Mouse (Mus musculus) layer of hippocampus, postnatal 25 days (tissue): ENCODE results near the gene Zfp821. TPM values are rescaled to one million over a fixed set of nuclear protein-coding genes. Genes with fewer than 3 reads are reported as not detected.
A peak's percentile ranks its signal among the peaks of the same experiment; 100 is the strongest.
"Not testable (repeated sequence)": the region's sequence is repeated elsewhere in the genome, so short reads cannot be mapped to it uniquely, and the experiment has no call there.

Source experiments
- DNase-seq, 2 experiments: peaks; one replicate each; pipeline ENCODE4 v3.0.0; 2022; ENCODE audit warnings: mixed read lengths in 2 of 2, low spot score in 1 of 2; ENCODE audit errors: extremely low spot score in 1 of 2
- total RNA-seq, 2 experiments: library from RNA; stranded (reverse); gene quantifications; 2 replicates each; pipeline ENCODE4 v1.2.3; 2021

The Zfp821 gene
- total RNA-seq, 2 experiments from 2014 or later = 45.3 to 47.3 TPM

GRCm38 (mm10) chr8:109707921-109708320 is 2.6 kb downstream of the Zfp821 start:
- DNase-seq = no peak

GRCm38 (mm10) chr8:109712521-109712920 is 7.2 kb downstream of the Zfp821 start:
- no peak for DNase-seq

- DNase-seq = no peak
These were observed 9.6 kb downstream of the Zfp821 start for GRCm38 (mm10) chr8:109714961-109715360.

- DNase-seq = no peak
These were observed 19.8 kb downstream of the Zfp821 start for GRCm38 (mm10) chr8:109725106-109725505.

- DNase-seq = no peak
These were observed 25.7 kb downstream of the Zfp821 start for GRCm38 (mm10) chr8:109731012-109731411.

GRCm38 (mm10) chr8:109734018-109734417 is 28.7 kb downstream of the Zfp821 start:
- DNase-seq = no peak

- no peak for DNase-seq
These were observed 31.5 kb downstream of the Zfp821 start for GRCm38 (mm10) chr8:109736819-109737218.

GRCm38 (mm10) chr8:109737237-109738048 is 32.1 kb downstream of the Zfp821 start, which contains the start of gene Atxn1l:
Atxn1l (minus strand) TSS chr8:109737739.
- DNase-seq = peak; percentile 80 to 90

GRCm38 (mm10) chr8:109738049-109738380 is 32.7 kb downstream of the Zfp821 start:
- DNase-seq = no peak

GRCm38 (mm10) chr8:109747468-109748199 is 42.3 kb downstream of the Zfp821 start:
- no peak for DNase-seq

GRCm38 (mm10) chr8:109750274-109750673 is 44.9 kb downstream of the Zfp821 start:
- no peak for DNase-seq

GRCm38 (mm10) chr8:109750699-109751098 is 45.4 kb downstream of the Zfp821 start:
- DNase-seq = no peak

- no peak for DNase-seq
These were observed 46.6 kb downstream of the Zfp821 start for GRCm38 (mm10) chr8:109751731-109752485.

- DNase-seq = no peak
These were observed 49.4 kb downstream of the Zfp821 start for GRCm38 (mm10) chr8:109754696-109755095.

GRCm38 (mm10) chr8:109755554-109755953 is 50.2 kb downstream of the Zfp821 start:
- not testable (repeated sequence) for DNase-seq

- DNase-seq = no peak
These were observed 51.5 kb downstream of the Zfp821 start for GRCm38 (mm10) chr8:109756849-109757248.

GRCm38 (mm10) chr8:109759426-109759825 is 54.1 kb downstream of the Zfp821 start:
- no peak for DNase-seq

- DNase-seq = no peak
These were observed 54.9 kb downstream of the Zfp821 start for GRCm38 (mm10) chr8:109760221-109760620.

GRCm38 (mm10) chr8:109764031-109764430 is 58.7 kb downstream of the Zfp821 start:
- no peak for DNase-seq

- no peak for DNase-seq
These were observed 60.7 kb downstream of the Zfp821 start for GRCm38 (mm10) chr8:109766081-109766480.

GRCm38 (mm10) chr8:109773154-109773553 is 67.8 kb downstream of the Zfp821 start:
- DNase-seq = no peak
